Mouse (Mus musculus): Measurements from ENCODE around the gene Tollip.

Gene Tollip

DNA sequence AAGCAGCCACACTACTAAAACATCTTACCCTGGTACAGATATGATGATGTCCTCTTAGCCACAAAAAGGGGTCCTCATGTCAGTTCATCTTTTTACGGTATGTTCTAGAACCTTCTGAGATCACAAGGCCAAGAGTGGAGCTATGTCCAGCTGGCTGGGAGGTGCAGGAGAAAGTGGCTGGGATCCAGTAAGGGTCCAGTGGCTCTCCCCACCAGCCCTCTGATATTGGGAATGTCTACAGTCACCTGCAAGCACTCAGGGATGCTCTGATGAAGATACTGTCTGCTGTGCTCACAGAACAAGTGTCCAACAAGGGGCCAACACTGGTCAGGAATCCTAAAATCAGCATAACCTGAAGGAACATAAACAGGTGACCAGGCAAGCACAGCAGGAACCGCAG lies at the start of gene Tollip:
Gene Tollip, minus strand, starts transcription at position 101 of the 400 bp plus-strand sequence.
- DNase-seq (ENCODE audit: low read depth in 2 of 2, low spot score in 2 of 2), result no peak

- DNase-seq (ENCODE audit: low read depth in 2 of 2, low spot score in 2 of 2), result no peak
These were observed 48.0 kb upstream of the Tollip start for GRCm38 (mm10) chr7:141966281-141966680.

GRCm38 (mm10) chr7:141962521-141962920 lies 44.2 kb upstream of the Tollip start:
- no peak for DNase-seq (ENCODE audit: low read depth in 2 of 2, low spot score in 2 of 2)

GRCm38 (mm10) chr7:141961491-141961890 lies 43.2 kb upstream of the Tollip start:
- DNase-seq (ENCODE audit: low read depth in 2 of 2, low spot score in 2 of 2), result no peak

GRCm38 (mm10) chr7:141960926-141961325 lies 42.6 kb upstream of the Tollip start:
- no peak for DNase-seq (ENCODE audit: low read depth in 2 of 2, low spot score in 2 of 2)

- DNase-seq (ENCODE audit: low read depth in 2 of 2, low spot score in 2 of 2), result no peak
These were observed 40.8 kb upstream of the Tollip start for GRCm38 (mm10) chr7:141959133-141959532.

DNA sequence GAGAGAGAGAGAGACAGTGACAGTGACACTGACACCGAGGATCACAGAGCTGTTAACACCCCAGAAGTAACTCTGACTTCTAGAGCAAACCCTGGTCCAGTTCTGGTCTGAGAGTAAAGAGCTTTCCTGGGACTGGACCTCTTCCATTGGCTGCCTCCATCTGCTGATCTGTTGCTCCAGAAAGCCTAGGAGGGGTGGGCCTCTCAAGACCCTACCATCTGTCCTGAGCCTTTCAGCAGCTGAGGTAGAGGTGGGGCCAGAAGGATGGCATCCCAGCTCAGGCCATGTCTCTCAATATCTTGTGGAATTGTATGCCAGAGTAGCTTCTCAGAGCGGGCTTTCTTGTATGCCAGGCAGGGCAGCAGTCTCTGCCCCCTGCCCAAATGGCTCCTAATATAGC lies 39.9 kb upstream of the Tollip start:
- DNase-seq (ENCODE audit: low read depth in 2 of 2, low spot score in 2 of 2), result no peak

GRCm38 (mm10) chr7:141957524-141958051 lies 39.3 kb upstream of the Tollip start:
- no peak for DNase-seq (ENCODE audit: low read depth in 2 of 2, low spot score in 2 of 2)

GRCm38 (mm10) chr7:141956174-141956566 lies 37.9 kb upstream of the Tollip start:
- DNase-seq (ENCODE audit: low read depth in 2 of 2, low spot score in 2 of 2), result no peak

DNA sequence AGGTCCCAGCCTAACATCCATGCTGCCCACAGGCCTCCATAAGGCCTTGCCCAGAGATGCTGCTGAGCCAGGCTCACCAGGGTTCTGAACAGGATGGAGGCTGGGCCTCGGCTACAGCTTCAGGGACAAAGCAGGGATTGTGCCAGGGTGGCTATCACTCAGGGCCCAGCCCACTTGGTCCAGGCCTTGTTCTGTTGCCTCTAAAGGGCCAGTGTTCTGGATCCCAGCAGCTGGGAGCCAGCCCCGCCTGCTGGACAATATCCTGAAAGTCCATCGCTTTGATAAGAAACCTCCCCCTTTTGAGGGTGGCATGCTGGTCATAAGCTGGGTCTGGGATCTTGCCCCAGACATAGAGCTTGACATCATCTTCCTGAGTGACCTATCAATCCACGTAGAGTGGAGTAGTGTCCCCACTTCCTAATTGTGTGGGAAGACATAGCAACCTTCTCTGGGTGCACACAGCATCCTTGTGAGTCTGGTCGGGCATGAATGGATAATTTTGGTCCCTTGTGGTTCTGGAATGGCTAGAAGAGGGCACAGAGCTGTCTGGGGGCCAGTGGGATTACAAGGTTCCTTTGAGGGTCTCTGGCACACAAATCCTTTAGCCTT lies 37.4 kb upstream of the Tollip start:
- DNase-seq (ENCODE audit: low read depth in 2 of 2, low spot score in 2 of 2), result no peak

GRCm38 (mm10) chr7:141953616-141954015 lies 35.3 kb upstream of the Tollip start:
- DNase-seq (ENCODE audit: low read depth in 2 of 2, low spot score in 2 of 2), result no peak

DNA sequence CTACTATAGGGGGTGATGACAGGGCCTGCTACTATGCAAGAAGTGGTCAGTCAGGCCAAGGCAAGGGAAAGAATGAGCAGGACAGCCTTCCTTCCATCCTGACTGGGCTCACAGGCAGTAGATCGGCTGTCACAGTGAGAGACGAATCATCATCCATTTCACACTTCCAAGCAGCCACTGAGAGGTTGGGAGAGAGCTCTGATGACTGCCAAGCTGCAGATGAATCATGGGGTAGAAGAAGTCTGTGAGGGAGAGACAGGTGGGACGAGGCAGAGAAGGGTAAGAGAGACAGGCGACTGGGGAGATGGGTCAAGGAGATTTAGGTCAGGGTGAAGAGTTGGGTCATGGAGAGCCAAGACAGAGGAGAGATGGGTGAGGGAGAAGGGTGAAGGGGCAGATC lies 34.6 kb upstream of the Tollip start:
- no peak for DNase-seq (ENCODE audit: low read depth in 2 of 2, low spot score in 2 of 2)

DNA sequence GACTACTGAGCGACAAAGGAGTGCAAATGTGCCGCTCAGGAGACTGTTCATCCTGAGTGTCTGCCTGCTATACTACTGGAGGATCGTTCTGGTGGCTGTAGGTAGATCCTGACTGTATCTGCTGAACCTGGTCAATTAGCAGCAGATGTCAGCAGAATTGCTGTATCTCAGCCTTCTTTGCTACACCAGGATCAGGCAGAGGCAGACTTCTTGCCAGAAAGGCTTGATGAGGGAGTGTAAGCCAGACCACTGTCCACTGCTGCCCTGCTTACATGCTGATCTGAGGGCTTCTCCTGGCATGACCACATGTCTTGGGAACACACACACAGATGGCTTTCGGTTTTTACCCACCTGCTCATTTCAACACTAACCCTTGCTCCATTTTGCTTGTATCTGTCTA lies 33.5 kb upstream of the Tollip start:
- DNase-seq (ENCODE audit: low read depth in 2 of 2, low spot score in 2 of 2), result no peak

DNA sequence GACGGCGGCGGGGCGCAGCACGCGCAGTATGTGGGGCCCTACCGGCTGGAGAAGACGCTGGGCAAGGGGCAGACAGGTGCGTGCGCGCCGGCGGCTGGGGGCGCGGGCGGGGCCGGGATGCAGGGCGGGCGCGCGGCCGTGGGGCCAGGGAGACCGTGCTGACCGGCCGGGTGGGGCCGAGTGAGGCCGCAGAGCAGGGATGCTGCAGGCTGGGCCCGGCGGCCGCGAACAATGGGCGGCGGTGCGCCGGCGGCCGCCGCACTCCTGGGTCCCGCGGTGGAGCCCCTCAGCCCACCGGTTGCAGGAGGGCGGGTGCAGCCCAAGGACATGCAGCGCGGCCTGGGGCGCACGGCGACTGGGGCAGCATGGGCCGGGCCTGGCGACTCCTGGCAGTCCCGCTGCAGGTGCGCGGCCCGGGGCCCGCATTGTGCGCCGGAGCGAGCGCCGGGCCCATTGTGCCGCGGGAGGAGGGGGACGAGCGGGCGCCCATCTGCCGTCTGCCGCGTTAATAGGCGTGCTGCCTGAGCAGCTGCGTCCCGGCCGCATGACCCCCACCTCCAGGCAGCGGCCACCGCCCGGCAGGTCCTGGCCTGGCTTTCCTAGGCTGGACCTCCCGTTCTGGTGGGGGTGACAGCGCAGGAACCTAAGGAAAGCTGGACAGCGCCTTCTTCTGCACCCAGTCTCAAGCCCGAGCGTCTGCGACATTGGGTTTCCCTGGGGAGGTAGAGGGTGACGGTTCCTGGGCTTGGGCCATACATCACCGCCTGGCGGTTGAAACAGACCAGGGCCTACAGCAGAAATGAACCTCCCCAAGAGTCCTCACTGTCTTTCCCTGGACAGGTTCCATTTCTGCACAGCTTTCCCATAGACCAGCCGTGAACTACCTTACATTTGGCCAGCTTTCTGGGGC lies 32.1 kb upstream of the Tollip start:
- no peak for DNase-seq (ENCODE audit: low read depth in 2 of 2, low spot score in 2 of 2)

- DNase-seq (ENCODE audit: low read depth in 2 of 2, low spot score in 2 of 2), result no peak
These were observed 31.4 kb upstream of the Tollip start for GRCm38 (mm10) chr7:141949799-141950103.

DNA sequence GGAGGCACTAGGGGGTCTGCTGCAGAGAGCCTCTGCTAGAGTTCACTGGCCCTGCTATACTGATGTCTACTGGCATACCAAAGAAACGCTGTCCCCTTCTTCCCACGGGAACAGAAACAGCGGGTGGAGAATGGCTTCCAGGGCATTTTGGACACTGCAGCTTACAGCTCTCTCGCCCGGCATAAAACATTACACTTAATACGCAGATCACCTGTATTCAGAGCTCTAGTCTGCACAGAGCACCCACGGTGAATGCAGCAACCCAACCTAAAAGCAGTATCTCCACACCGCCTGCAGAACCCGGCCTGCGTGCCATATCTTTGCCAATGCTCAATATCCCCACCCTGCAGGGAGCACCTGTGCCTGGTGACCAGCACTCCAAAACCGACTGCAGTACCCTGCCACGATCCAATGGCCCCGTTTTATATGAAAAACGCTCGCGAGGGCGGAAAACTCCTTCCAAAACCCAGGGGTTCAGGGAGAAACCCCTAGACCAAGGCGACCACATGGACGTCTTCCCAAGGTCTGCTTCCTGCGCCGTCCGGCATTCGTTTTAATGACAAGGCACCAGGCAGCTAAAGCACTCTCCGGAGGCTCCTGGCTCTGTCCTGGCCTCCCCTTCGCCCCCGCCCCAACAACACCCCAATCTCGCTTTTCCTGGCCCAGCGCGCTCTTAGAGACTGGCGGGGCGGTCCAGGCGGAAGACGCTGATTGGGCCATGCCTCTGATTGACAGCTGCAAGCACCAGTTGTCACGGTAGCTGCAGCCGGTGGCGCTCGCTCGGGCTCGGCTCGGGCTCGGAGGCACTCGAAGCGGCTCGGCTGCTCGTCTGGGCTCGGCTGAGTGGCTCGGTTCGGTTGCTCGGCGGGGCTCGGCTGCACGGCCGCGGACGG lies 30.8 kb upstream of the Tollip start, which contains the start of gene Brsk2:
Gene Brsk2, plus strand, starts transcription at position 846 of the 893 bp plus-strand sequence.
- peak; percentile 58 to 65 for DNase-seq (ENCODE audit: low read depth in 2 of 2, low spot score in 2 of 2)

DNA sequence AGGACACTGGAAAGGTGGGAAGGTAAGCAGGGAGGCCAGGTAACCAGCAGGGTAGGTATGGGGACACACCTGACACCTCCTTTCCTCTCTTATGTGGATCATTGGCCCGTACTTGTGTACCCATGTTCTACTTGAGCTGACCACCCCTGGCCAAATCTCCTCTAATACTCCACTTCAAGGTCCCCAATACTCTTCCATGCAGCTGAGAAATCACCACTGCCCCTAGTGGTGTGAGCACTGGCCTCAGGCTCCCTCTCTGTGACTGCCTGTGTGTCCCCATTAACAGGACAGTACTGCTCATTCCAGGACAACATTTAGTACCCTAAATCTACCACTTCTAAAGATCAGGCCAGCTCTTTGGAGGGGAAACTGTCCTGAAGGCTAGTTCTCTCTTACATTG lies 29.7 kb upstream of the Tollip start:
- no peak for DNase-seq (ENCODE audit: low read depth in 2 of 2, low spot score in 2 of 2)

DNA sequence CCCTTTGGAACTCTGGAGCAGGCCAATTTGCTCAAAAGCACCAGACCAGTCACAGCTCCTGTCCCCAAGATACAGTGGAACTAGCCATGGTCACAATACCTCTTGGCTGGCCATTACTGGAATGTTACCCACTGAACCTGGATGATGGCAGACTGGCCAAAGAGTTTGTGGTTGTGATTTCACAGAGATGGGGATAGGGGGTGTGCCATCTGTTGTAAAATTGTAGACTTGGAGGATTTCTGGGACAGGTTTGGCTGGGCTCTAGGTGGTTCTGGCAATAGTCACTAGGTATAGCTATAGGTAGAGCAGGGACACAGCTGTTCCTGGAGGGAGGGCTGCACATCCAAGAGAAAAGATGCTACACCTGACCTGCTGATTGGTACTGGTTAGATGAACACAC lies 29.2 kb upstream of the Tollip start:
- DNase-seq (ENCODE audit: low read depth in 2 of 2, low spot score in 2 of 2), result no peak

- no peak for DNase-seq (ENCODE audit: low read depth in 2 of 2, low spot score in 2 of 2)
These were observed 27.6 kb upstream of the Tollip start for GRCm38 (mm10) chr7:141945927-141946326.

DNA sequence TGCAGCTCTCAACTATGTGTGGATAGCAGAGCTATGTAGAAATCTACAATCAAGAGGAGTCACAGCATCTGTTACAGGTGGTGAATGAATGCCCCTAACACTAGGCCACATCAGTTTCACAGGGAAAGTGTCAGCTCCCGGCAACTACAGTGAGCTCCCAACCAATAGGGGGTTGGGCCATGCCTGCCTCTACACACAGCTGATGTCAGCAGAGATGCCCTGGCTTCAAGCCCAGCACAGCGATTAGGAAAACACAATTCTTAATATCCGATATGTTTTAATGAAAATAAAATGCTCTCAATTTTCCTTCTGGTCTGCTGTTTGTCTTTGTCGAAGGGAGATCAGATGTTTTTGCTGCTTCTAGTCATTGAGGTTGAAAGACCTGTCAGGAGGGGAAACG lies 25.1 kb upstream of the Tollip start:
- no peak for DNase-seq (ENCODE audit: low read depth in 2 of 2, low spot score in 2 of 2)

- DNase-seq (ENCODE audit: low read depth in 2 of 2, low spot score in 2 of 2), result no peak
These were observed 16.6 kb upstream of the Tollip start for GRCm38 (mm10) chr7:141934951-141935350.
